Mouse (Mus musculus) urinary bladder, postnatal 36 days (tissue): ENCODE measurements around the gene Cisd2.

Experiments used
- DNase-seq, 2 experiments: peaks; one replicate each; pipeline ENCODE4 v3.0.0; 2022; ENCODE audit warnings: low spot score in 2 of 2, mixed read lengths in 1 of 2

Cisd2 gene

GRCm38 (mm10) chr3:135411056-135411455 lies 12.7 kb downstream of the Cisd2 start:
- DNase-seq = no peak

- no peak for DNase-seq
Observed at GRCm38 (mm10) chr3:135409219-135409618, 14.5 kb downstream of the Cisd2 start.

- no peak for DNase-seq
Observed at GRCm38 (mm10) chr3:135407351-135407750, 16.4 kb downstream of the Cisd2 start.

- DNase-seq = no peak
Observed at GRCm38 (mm10) chr3:135404599-135404998, 19.1 kb downstream of the Cisd2 start.

GRCm38 (mm10) chr3:135403856-135404255 lies 19.9 kb downstream of the Cisd2 start:
- no peak for DNase-seq

GRCm38 (mm10) chr3:135403211-135403610 lies 20.5 kb downstream of the Cisd2 start:
- DNase-seq = no peak

- DNase-seq = peak; percentile 83 to 86
Observed at GRCm38 (mm10) chr3:135402201-135402658, 21.5 kb downstream of the Cisd2 start.

GRCm38 (mm10) chr3:135397112-135397511 lies 26.6 kb downstream of the Cisd2 start:
- DNase-seq = no peak

GRCm38 (mm10) chr3:135396081-135396480 lies 27.6 kb downstream of the Cisd2 start:
- no peak for DNase-seq

- DNase-seq = peak in 1 of 2 experiments; percentile 10
Observed at GRCm38 (mm10) chr3:135395085-135395484, 28.6 kb downstream of the Cisd2 start.

- no peak for DNase-seq
Observed at GRCm38 (mm10) chr3:135393186-135393585, 30.5 kb downstream of the Cisd2 start.

GRCm38 (mm10) chr3:135379868-135380267 lies 43.9 kb downstream of the Cisd2 start:
- DNase-seq = no peak

GRCm38 (mm10) chr3:135377445-135377844 lies 46.3 kb downstream of the Cisd2 start:
- DNase-seq = no peak

- no peak for DNase-seq
Observed at GRCm38 (mm10) chr3:135375836-135376235, 47.9 kb downstream of the Cisd2 start.

GRCm38 (mm10) chr3:135357394-135357793 lies 66.3 kb downstream of the Cisd2 start:
- DNase-seq = no peak
